Mouse (Mus musculus) stomach, embryonic 16.5 days (tissue): ENCODE results near the gene Lrfn4. TPM values are rescaled to one million over a fixed set of nuclear protein-coding genes. Genes with fewer than 3 reads are reported as not detected.
"Not testable (repeated sequence)": the region's sequence is repeated elsewhere in the genome, so short reads cannot be mapped to it uniquely, and the experiment has no call there.

Experiments
- ATAC-seq: fragments of 200-750 bp; cut with Nextera tagmentation; 2 replicates; pipeline ENCODE4 v1.8.0; 2017; ENCODE audit warnings: moderate number of reproducible peaks, moderate TSS enrichment; ENCODE audit not compliant: insufficient read depth, low FRiP score
- H3K27ac ChIP-seq: fragments of 300-500 bp; sonication (generic); 2 replicates; pipeline ENCODE4 v1.5.1; 2014; ENCODE audit warnings: low read length
- H3K27me3 ChIP-seq: fragments of 300-500 bp; sonication (generic); 2 replicates; pipeline ENCODE4 v1.6.1; 2014; ENCODE audit warnings: low read length, control low read depth, mixed read lengths; ENCODE audit not compliant: control insufficient read depth, insufficient read depth
- H3K36me3 ChIP-seq: fragments of 300-500 bp; sonication (generic); 2 replicates; pipeline ENCODE4 v1.6.1; 2014; ENCODE audit warnings: low read length; ENCODE audit not compliant: control insufficient read depth, insufficient read depth
- H3K4me1 ChIP-seq: fragments of 300-500 bp; sonication (generic); 2 replicates; pipeline ENCODE4 v1.6.1; 2014; ENCODE audit warnings: low read length, control low read depth, mixed read lengths; ENCODE audit not compliant: control insufficient read depth, insufficient read depth
- H3K4me2 ChIP-seq: fragments of 300-500 bp; sonication (generic); 2 replicates; pipeline ENCODE4 v1.6.1; 2014; ENCODE audit warnings: low read depth, low read length, mixed read lengths
- H3K4me3 ChIP-seq: fragments of 300-500 bp; sonication (generic); replicated peaks from 2 replicates; pipeline ENCODE4 v1.5.1; 2014; ENCODE audit warnings: mild to moderate bottlenecking, low read length
- H3K9ac ChIP-seq: fragments of 300-500 bp; sonication (generic); 2 replicates; pipeline ENCODE4 v1.6.1; 2014; ENCODE audit warnings: low read length
- H3K9me3 ChIP-seq: fragments of 300-500 bp; sonication (generic); replicated peaks from 2 replicates; pipeline ENCODE4 v1.6.1; 2016; ENCODE audit warnings: low read length, control low read depth; ENCODE audit not compliant: control insufficient read depth
- WGBS: fragments of 180-500 bp; shearing (Covaris S2); extraction: QIAGEN DNeasy Blood & Tissue Kit; methylation state at CpG from one replicate; pipeline ENCODE4 v1.1.7; 2014; 5-methylcytosine and 5-hydroxymethylcytosine counted together
- polyA plus RNA-seq: library from polyadenylated mRNA; unstranded; fragments of >200 nt; fragmentation: Nextera tagmentation; extraction: Ambion mirVana; gene quantifications from 2 replicates; pipeline ENCODE4 v1.2.1, GENCODE M21; 2015

The Lrfn4 gene
- polyA plus RNA-seq, 1 experiment from 2014 or later, result 2.5 TPM

DNA sequence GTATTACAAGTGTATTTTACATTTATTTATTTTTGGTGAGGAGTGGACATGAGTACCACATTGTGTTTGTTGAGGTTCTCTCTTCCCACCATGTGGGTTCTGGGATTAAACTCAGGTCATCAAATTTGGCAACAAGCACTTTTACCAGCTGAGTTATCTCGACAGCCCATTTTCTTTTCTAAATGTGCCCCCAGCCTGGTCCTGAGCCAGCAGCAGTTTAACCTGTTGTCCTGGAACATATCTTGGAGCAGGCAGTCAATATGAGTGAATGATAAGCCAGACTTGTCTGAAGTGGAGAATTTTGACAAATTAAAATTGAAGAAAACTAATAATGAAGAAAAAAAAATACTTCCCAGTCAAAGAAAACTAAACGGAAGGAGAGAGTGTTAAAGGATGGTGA lies 19.4 kb downstream of the Lrfn4 start:
- ATAC-seq, result no peak
- WGBS, result 59% methylated on average over 2 of the region's 2 CpGs
- no peak overlapping the region for H3K27ac ChIP-seq
- no peak overlapping the region for H3K4me3 ChIP-seq
- H3K9ac ChIP-seq, result no peak overlapping the region
- H3K4me1 ChIP-seq, result no peaks in the 10 kb centered on the region
- no peaks in the 10 kb centered on the region for H3K27me3 ChIP-seq
- H3K9me3 ChIP-seq, result no peaks in the 10 kb centered on the region
- no peak overlapping the region for H3K4me2 ChIP-seq
- H3K36me3 ChIP-seq, result no peaks in the 10 kb centered on the region

DNA sequence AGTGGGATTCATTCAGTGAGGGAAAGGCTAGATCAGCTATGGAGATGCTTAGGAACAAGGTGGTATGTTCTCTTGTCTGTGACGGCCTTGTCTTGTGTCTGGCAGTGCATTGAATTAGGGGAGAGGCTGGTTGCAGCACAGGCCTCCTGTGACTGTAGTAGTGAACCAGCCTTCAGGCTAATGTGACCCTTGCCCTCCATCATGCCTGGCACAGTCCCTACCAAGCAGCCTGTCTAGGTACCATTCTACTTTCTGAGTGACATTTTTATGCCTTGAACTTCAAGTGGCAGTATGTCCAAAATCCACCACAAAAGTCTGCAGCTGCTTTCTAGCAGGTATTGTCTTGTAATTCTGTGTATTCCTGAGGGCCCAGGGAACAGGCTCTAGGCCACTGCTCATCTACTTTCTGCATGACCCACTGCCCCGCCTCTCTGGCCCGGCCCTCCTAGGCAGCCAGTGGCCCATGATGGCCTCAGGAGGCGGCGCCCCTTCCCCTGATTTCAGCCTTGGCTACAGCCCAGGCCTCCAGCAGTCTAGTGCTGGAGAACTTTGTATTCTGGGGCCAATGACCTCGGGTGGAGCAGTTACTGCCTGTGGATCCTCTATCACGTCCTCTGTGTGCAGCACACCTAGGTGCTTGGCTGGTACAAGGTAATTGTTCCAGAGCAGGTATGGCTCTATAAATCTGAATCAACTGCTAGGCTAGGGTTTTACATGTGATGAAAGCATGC lies 21.5 kb downstream of the Lrfn4 start:
- Histone ChIP-seq H3K4me1 (no peaks in the 10 kb centered on the region), H3K36me3 (no peaks in the 10 kb centered on the region), H3K27me3 (no peaks in the 10 kb centered on the region), H3K4me3 (no peak overlapping the region), H3K9me3 (no peaks in the 10 kb centered on the region), H3K4me2 (no peak overlapping the region), H3K9ac (no peak overlapping the region), H3K27ac (no peak overlapping the region)
- 55% methylated on average over 7 of the region's 7 CpGs for WGBS
- ATAC-seq, result peak; percentile 50

- H3K36me3 ChIP-seq, result no peaks in the 10 kb centered on the region
- H3K4me1 ChIP-seq, result no peaks in the 10 kb centered on the region
- H3K4me2 ChIP-seq, result no peak overlapping the region
- ATAC-seq, result no peak
- H3K27me3 ChIP-seq, result no peaks in the 10 kb centered on the region
- H3K27ac ChIP-seq, result no peak overlapping the region
- peak overlapping the region; percentile 21; the same call in 1 of the 2 replicates for H3K9ac ChIP-seq
- 69% methylated on average over 3 of the region's 3 CpGs for WGBS
- no peaks in the 10 kb centered on the region for H3K9me3 ChIP-seq
- no peak overlapping the region for H3K4me3 ChIP-seq
These were observed 25.4 kb downstream of the Lrfn4 start for GRCm38 (mm10) chr19:4590025-4590424.

GRCm38 (mm10) chr19:4589081-4589480 lies 26.4 kb downstream of the Lrfn4 start:
- no peak overlapping the region for H3K4me2 ChIP-seq
- no peaks in the 10 kb centered on the region for H3K27me3 ChIP-seq
- no peak for ATAC-seq
- H3K9me3 ChIP-seq, result no peaks in the 10 kb centered on the region
- H3K36me3 ChIP-seq, result no peaks in the 10 kb centered on the region
- no peak overlapping the region for H3K27ac ChIP-seq
- H3K4me3 ChIP-seq, result no peak overlapping the region
- H3K4me1 ChIP-seq, result no peaks in the 10 kb centered on the region
- WGBS, result 65% methylated on average over 1 of the region's 1 CpGs
- no peak overlapping the region for H3K9ac ChIP-seq

DNA sequence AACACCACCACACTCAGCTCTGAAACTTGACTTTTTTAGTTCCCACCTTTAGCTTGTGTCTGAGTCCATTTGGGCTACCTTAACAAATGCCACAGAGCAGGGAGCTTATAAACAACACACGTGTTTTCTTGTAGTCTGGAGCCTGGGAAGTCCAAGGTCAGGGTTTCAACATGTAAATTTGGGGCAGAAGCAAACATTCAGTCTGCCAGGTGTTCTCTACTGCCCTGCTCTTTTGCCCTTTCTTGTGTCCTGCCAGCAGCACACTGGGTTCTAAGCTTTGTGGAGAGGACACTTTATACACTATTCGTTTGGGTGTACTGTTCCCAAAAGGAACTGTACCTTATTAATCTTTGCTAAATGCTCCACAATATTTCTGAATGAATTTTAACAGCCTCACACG lies 27.0 kb downstream of the Lrfn4 start:
- Histone ChIP-seq H3K27ac (no peak overlapping the region), H3K36me3 (no peaks in the 10 kb centered on the region), H3K4me1 (no peaks in the 10 kb centered on the region), H3K27me3 (no peaks in the 10 kb centered on the region), H3K4me2 (no peak overlapping the region), H3K9me3 (no peaks in the 10 kb centered on the region), H3K4me3 (no peak overlapping the region), H3K9ac (no peak overlapping the region)
- no peak for ATAC-seq
- 56% methylated on average over 3 of the region's 3 CpGs for WGBS

DNA sequence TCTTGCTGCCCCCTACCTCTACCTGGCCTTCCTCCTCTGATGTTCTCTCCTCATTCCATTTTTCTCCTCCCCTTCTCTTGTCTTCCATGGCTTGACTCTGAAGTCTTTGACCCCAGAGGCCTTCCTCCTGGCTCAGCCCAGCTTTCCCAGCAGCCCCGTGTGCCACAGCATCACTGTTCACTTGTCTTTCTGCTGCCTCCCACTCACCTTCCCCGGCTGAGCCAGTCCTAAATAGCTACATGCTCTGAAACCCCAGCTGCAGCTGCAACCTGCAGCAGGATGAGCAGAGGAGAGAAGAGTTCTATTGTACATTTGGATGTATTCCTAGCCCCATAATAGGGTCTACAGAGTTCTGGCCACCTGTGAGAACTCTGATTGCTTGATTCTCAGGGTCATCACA lies 28.0 kb downstream of the Lrfn4 start:
- Histone ChIP-seq H3K9me3 (no peaks in the 10 kb centered on the region), H3K36me3 (no peaks in the 10 kb centered on the region), H3K27ac (no peak overlapping the region), H3K4me1 (no peaks in the 10 kb centered on the region), H3K9ac (no peak overlapping the region), H3K27me3 (no peaks in the 10 kb centered on the region), H3K4me3 (no peak overlapping the region), H3K4me2 (no peak overlapping the region)
- 58% methylated on average over 2 of the region's 2 CpGs for WGBS
- ATAC-seq, result no peak

GRCm38 (mm10) chr19:4586783-4587182 lies 28.7 kb downstream of the Lrfn4 start:
- not testable (repeated sequence) for H3K4me1 ChIP-seq, H3K4me2 ChIP-seq, ATAC-seq, H3K4me3 ChIP-seq, H3K9me3 ChIP-seq, H3K27ac ChIP-seq, H3K36me3 ChIP-seq, H3K9ac ChIP-seq, H3K27me3 ChIP-seq

GRCm38 (mm10) chr19:4583856-4584255 lies 31.6 kb downstream of the Lrfn4 start:
- no peaks in the 10 kb centered on the region for H3K9me3 ChIP-seq
- H3K9ac ChIP-seq, result no peak overlapping the region
- ATAC-seq, result no peak
- no peaks in the 10 kb centered on the region for H3K36me3 ChIP-seq
- WGBS, result 56% methylated on average over 2 of the region's 2 CpGs
- no peak overlapping the region for H3K27ac ChIP-seq
- no peak overlapping the region for H3K4me2 ChIP-seq
- H3K27me3 ChIP-seq, result no peaks in the 10 kb centered on the region
- H3K4me3 ChIP-seq, result no peak overlapping the region
- H3K4me1 ChIP-seq, result no peaks in the 10 kb centered on the region

DNA sequence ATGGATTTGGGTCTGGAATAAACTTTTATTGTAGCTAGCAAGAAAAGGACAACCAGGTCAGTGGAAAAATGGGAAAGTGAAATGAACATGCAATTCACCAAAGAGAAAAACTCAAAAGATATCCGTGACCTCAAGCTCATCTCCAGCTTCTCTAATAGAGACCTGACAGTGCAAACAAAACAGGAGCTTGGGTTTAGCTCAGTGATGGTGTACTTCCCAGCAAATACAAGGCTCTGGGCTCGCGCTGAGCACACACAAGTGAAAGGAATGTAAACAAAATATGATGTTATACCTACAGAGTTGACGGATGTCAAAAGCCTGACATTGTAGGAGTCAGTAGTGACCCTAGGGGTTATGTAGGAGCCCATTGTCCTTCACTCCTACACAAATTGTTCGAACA lies 36.2 kb downstream of the Lrfn4 start:
- Histone ChIP-seq H3K4me2 (no peak overlapping the region), H3K4me1 (no peaks in the 10 kb centered on the region), H3K9me3 (no peaks in the 10 kb centered on the region), H3K4me3 (no peak overlapping the region), H3K9ac (no peak overlapping the region), H3K36me3 (no peaks in the 10 kb centered on the region), H3K27me3 (no peaks in the 10 kb centered on the region), H3K27ac (no peak overlapping the region)
- no peak for ATAC-seq
- WGBS, result 39% methylated on average over 5 of the region's 5 CpGs
